Mouse (Mus musculus) cerebellum, postnatal 36 days (tissue): ENCODE measurements around the gene Msmo1.

Experiments
- DNase-seq, 2 experiments: peaks; one replicate each; pipeline ENCODE4 v3.0.0; 2021 to 2022; ENCODE audit warnings: mixed read lengths in 2 of 2

Msmo1 gene

GRCm38 (mm10) chr8:64733271-64733943, at the start of gene Msmo1:
Gene Msmo1 (minus strand): TSS chr8:64733792.
- DNase-seq, result peak; percentile 94 to 97

- no peak for DNase-seq
These were observed 48.4 kb upstream of the Msmo1 start for GRCm38 (mm10) chr8:64781947-64782346.

GRCm38 (mm10) chr8:64777925-64778324, 44.3 kb upstream of the Msmo1 start:
- no peak for DNase-seq

GRCm38 (mm10) chr8:64774136-64774535, 40.5 kb upstream of the Msmo1 start:
- no peak for DNase-seq

- no peak for DNase-seq
These were observed 37.2 kb upstream of the Msmo1 start for GRCm38 (mm10) chr8:64770814-64771213.

- DNase-seq, result no peak
These were observed 36.0 kb upstream of the Msmo1 start for GRCm38 (mm10) chr8:64769586-64769985.

GRCm38 (mm10) chr8:64768645-64769044, 35.1 kb upstream of the Msmo1 start:
- DNase-seq, result no peak

- DNase-seq, result peak; percentile 41 to 54
These were observed 33.5 kb upstream of the Msmo1 start for GRCm38 (mm10) chr8:64767047-64767446.

GRCm38 (mm10) chr8:64764075-64764474, 30.5 kb upstream of the Msmo1 start:
- no peak for DNase-seq

- DNase-seq, result no peak
These were observed 29.2 kb upstream of the Msmo1 start for GRCm38 (mm10) chr8:64762751-64763150.

GRCm38 (mm10) chr8:64761430-64761829, 27.8 kb upstream of the Msmo1 start:
- DNase-seq, result peak; percentile 49 to 52

GRCm38 (mm10) chr8:64757956-64758355, 24.4 kb upstream of the Msmo1 start:
- no peak for DNase-seq

GRCm38 (mm10) chr8:64746215-64747058, 12.8 kb upstream of the Msmo1 start:
- no peak for DNase-seq

GRCm38 (mm10) chr8:64740547-64741211, 7.1 kb upstream of the Msmo1 start:
- no peak for DNase-seq

GRCm38 (mm10) chr8:64738916-64739315, 5.3 kb upstream of the Msmo1 start:
- DNase-seq, result no peak

GRCm38 (mm10) chr8:64736767-64737323, 3.3 kb upstream of the Msmo1 start:
- DNase-seq, result no peak

- DNase-seq, result no peak
These were observed 1.6 kb upstream of the Msmo1 start for GRCm38 (mm10) chr8:64735161-64735560.

- no peak for DNase-seq
These were observed 996 bp downstream of the Msmo1 start for GRCm38 (mm10) chr8:64732596-64732995.

GRCm38 (mm10) chr8:64728156-64728555, 5.4 kb downstream of the Msmo1 start:
- no peak for DNase-seq

- no peak for DNase-seq
These were observed 7.3 kb downstream of the Msmo1 start for GRCm38 (mm10) chr8:64726190-64726695.

GRCm38 (mm10) chr8:64723206-64723605, 10.4 kb downstream of the Msmo1 start:
- DNase-seq, result no peak

GRCm38 (mm10) chr8:64717868-64718267, 15.7 kb downstream of the Msmo1 start:
- peak in 1 of 2 experiments; percentile 11 for DNase-seq

GRCm38 (mm10) chr8:64712499-64712898, 21.1 kb downstream of the Msmo1 start:
- no peak for DNase-seq
